Mouse (Mus musculus): ENCODE results near the gene 6030452D12Rik. TPM values are rescaled to one million over a fixed set of nuclear protein-coding genes. Genes with fewer than 3 reads are reported as not detected.

Gene 6030452D12Rik
- not detected in 2 replicates for total RNA-seq (2012; rRNA removed)
- not detected in 2 replicates for total RNA-seq (2014; rRNA removed)
- not detected in 2 replicates for polyA plus RNA-seq (2012; ENCODE audit: insufficient read length, low read depth)

DNA sequence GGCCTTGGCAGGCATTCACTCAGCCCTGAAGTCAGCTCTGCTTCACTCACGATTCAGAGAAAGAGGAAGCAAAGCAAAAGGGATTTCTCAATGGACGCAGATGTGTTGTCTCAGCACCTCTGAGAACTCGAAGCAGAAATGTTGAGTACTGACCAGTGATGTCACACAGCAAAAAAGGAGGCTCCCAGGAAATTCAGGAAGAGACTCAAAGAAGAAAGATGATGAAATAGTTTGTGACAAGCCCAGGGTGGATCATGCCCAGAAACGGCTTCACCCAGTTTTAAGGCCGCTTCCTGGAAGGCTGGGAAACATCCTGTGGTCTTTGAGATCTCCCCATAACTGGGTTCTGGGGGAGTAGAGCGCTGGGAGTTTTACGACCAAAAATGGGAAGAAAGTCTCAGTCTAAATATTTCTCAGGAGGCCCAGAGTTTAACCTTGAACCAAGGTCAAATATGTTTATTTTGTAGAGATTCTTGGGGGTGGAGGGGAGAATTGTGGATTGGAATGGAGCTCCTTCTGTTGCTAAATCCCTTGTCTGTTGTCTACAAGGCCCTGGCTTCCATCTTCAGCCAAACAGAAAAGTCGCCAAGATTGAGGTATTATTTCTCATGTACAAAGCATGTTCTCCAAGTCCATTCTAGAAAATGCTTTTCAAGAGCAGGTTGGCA, at the start of gene 6030452D12Rik:
TSS of gene 6030452D12Rik (plus strand) at position 505 of the 668 bp plus-strand sequence.
- dilution Hi-C loops (cut with MboI; ENCODE audit: extremely low pct_ligation_motif_present, extremely low pct_unique_long_range_greater_than_20kb, low sequenced_read_pairs), result no loop called here
- H3K4me1 ChIP-seq (ENCODE audit: control insufficient read depth in 1 of 2, insufficient read depth in 2 of 2), result peaks cover 0 to 10% of the 10 kb centered on the region in 2 experiments; a peak in 2 of 4 replicates
- no peak within 1 kb of the TSS for H3K4me2 ChIP-seq (ENCODE audit: insufficient read depth, low read depth, poor library complexity, severe bottlenecking)
- DNase-seq (ENCODE audit: extremely low read depth), result peak; percentile 12
- H3K79me2 ChIP-seq (replicated peaks; ENCODE audit: control insufficient read depth, extremely low read depth, insufficient read depth, poor library complexity, severe bottlenecking), result no peaks in the 10 kb centered on the region
- peaks cover 2% of the 10 kb centered on the region for H3K9me3 ChIP-seq (replicated peaks; ENCODE audit: low read length)
- H3K36me3 ChIP-seq (replicated peaks in 1 of 2; ENCODE audit: control insufficient read depth in 1 of 2, insufficient read depth in 1 of 2, low read length in 1 of 2), result no peaks in the 10 kb centered on the region
- TF ChIP-seq MAFK (IDR thresholded peaks at IDR 0.05; ENCODE audit: insufficient replicate concordance, low read length) (no peak), CTCF (conservative IDR thresholded peaks at IDR 0.05 in 1 of 2, IDR thresholded peaks at IDR 0.05 in 1 of 2; ENCODE audit: low read depth in 2 of 2, low read length in 2 of 2) (no peak), KAT2A (IDR thresholded peaks at IDR 0.05; ENCODE audit: insufficient replicate concordance, low read length) (no peak), JUN (IDR thresholded peaks at IDR 0.05; ENCODE audit: insufficient read depth, low read depth, low read length) (no peak), E2F4 (IDR thresholded peaks at IDR 0.05; ENCODE audit: insufficient replicate concordance, low read depth, low read length) (no peak)
- no peak within 1 kb of the TSS for H3K9ac ChIP-seq (ENCODE audit: insufficient read depth, low read depth)
- no peak within 1 kb of the TSS for H3K27ac ChIP-seq (ENCODE audit: insufficient read depth, low read depth)
- no peak within 1 kb of the TSS for H3K4me3 ChIP-seq (replicated peaks in 1 of 3; ENCODE audit: low read depth in 2 of 3, low read length in 2 of 3, poor library complexity in 1 of 3)
- no peaks in the 10 kb centered on the region for H3K27me3 ChIP-seq (replicated peaks)
- in situ Hi-C loops (cut with MboI; ENCODE audit: low pct_ligation_motif_present, low pct_unique_long_range_greater_than_20kb, low sequenced_read_pairs), result no loop called here

GRCm38 (mm10) chr8:106451301-106452085, 48.8 kb upstream of the 6030452D12Rik start:
- dilution Hi-C loops (cut with MboI; ENCODE audit: extremely low pct_ligation_motif_present, extremely low pct_unique_long_range_greater_than_20kb, low sequenced_read_pairs), result no loop called here
- no peaks in the 10 kb centered on the region for H3K79me2 ChIP-seq (replicated peaks; ENCODE audit: control insufficient read depth, extremely low read depth, insufficient read depth, poor library complexity, severe bottlenecking)
- no peaks in the 10 kb centered on the region for H3K36me3 ChIP-seq (replicated peaks in 1 of 2; ENCODE audit: control insufficient read depth in 1 of 2, insufficient read depth in 1 of 2, low read length in 1 of 2)
- no peaks in the 10 kb centered on the region for H3K27me3 ChIP-seq (replicated peaks)
- no peak overlapping the region for H3K9ac ChIP-seq (ENCODE audit: insufficient read depth, low read depth)
- no peak overlapping the region for H3K27ac ChIP-seq (ENCODE audit: insufficient read depth, low read depth)
- H3K4me2 ChIP-seq (ENCODE audit: insufficient read depth, low read depth, poor library complexity, severe bottlenecking), result no peak overlapping the region
- H3K9me3 ChIP-seq (replicated peaks; ENCODE audit: low read length), result no peaks in the 10 kb centered on the region
- no peak overlapping the region for H3K4me3 ChIP-seq (replicated peaks in 1 of 3; ENCODE audit: low read depth in 2 of 3, low read length in 2 of 3, poor library complexity in 1 of 3)
- no peaks in the 10 kb centered on the region for H3K4me1 ChIP-seq (ENCODE audit: control insufficient read depth in 1 of 2, insufficient read depth in 2 of 2)
- TF ChIP-seq BHLHE40 (IDR thresholded peaks at IDR 0.05; ENCODE audit: low read depth, low read length), result no peak
- no peak for TF ChIP-seq MXI1 (IDR thresholded peaks at IDR 0.05; ENCODE audit: low read depth, low read length)
- no peak for TF ChIP-seq ZC3H11A (IDR thresholded peaks at IDR 0.05; ENCODE audit: low read depth, low read length)
- TF ChIP-seq NRF1 (IDR thresholded peaks at IDR 0.05; ENCODE audit: low read depth, low read length), result no peak
- no peak for TF ChIP-seq ZKSCAN1 (IDR thresholded peaks at IDR 0.05; ENCODE audit: borderline replicate concordance, low read depth, low read length)
- TF ChIP-seq USF1 (IDR thresholded peaks at IDR 0.05; ENCODE audit: low read depth, low read length), result no peak
- TF ChIP-seq MYC (IDR thresholded peaks at IDR 0.05; ENCODE audit: low read depth, low read length), result no peak
- peak; percentile 12 for DNase-seq (ENCODE audit: extremely low read depth)
- in situ Hi-C loops (cut with MboI; ENCODE audit: low pct_ligation_motif_present, low pct_unique_long_range_greater_than_20kb, low sequenced_read_pairs), result no loop called here
